Mouse (Mus musculus): ENCODE data around the gene AC161166.1. TPM values are rescaled to one million over a fixed set of nuclear protein-coding genes. Genes with fewer than 3 reads are reported as not detected.

The AC161166.1 gene
- polyA plus RNA-seq, 1 experiment from 2014 or later, result not detected

DNA sequence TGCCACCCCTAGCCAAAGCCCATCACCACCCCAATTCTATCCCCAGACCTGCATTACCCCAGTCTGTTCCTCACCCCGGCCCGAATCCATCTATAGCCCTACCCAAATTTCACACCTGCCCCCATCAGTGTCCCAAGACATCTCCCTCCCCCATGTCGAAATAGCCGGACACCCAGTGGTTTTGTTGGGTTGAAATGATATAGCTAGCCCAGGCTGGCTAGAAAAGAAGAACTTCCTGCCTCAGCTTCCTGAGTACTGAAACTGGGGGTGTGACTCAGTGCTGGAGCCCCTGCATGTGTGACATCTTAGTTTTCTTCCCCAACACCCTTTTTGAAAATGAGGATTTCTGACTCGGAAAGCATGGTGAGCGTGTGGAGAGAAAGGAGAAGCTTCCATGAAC, 45.4 kb downstream of the AC161166.1 start:
- Histone ChIP-seq H3K27ac (ENCODE audit: low read depth) (no peak overlapping the region), H3K4me1 (ENCODE audit: insufficient read depth) (peaks cover 5% of the 10 kb centered on the region; the same call in 1 of the 2 replicates), H3K27me3 (ENCODE audit: insufficient read depth, low read length) (no peaks in the 10 kb centered on the region), H3K4me3 (ENCODE audit: low read depth, low read length) (no peak overlapping the region), H3K9me3 (ENCODE audit: low read length) (no peaks in the 10 kb centered on the region), H3K36me3 (replicated peaks; ENCODE audit: insufficient read depth, low read length) (peaks cover 7% of the 10 kb centered on the region), H3K4me2 (ENCODE audit: low read depth, low read length) (0 out of 2 replicates have a peak overlapping the region, but pooled peaks have one; percentile 29), H3K9ac (replicated peaks) (no peak overlapping the region)
- TF ChIP-seq EP300 (IDR thresholded peaks at IDR 0.05; ENCODE audit: low read depth) (no peak), CTCF (IDR thresholded peaks at IDR 0.05; ENCODE audit: low read depth) (no peak)
- WGBS (ENCODE audit: insufficient replicate concordance), result 51% methylated on average over 6 of the region's 6 CpGs
- DNase-seq (no peak), ATAC-seq (no peak)

DNA sequence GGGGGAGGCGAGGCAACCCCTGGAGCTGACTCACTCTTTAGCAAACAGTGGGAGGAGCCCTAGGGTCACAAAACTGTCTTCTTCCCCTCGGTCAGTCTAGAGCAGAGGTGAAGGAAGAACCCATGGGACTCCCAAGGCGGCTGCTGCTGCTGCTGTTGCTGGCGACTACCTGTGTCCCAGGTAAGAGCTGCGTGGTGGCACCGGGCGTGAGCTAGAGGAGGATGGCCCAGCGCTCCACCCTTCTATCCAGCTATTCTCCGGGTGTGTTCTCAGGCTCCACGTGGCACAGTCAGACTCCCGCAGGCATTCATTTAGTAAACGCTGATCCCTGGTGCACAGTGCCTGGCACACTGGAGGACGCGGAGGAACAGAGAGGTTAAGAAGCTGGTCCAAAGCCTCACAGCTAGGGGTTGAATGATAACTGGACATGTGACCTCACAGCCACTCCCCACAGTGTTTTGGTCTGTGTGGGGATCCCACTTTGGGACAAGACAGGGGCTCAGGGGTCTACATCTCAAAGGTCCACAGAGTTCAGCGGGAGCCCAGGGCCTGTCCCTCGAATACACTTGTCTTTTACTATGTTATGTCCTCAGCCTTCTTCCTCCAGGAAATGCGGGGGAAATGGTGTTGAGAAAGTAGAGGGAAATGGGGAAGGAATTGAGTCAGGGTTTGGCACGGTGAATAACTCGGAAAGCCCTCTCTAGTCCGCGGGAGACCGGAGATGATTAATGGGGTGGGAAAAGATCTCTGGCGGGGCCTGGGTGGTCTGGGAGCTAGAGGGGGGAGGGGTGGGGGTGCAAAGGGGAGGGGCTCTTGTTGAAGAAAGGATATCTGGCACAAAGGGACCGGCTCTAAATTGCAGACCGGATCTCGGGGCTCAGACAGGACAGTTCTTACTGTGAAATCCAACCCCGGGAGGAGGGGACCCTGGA, 49.6 kb downstream of the AC161166.1 start, which contains the start of gene Plaur:
Gene Plaur, plus strand, starts transcription at position 97 of the 932 bp plus-strand sequence.
- Histone ChIP-seq H3K27ac (ENCODE audit: low read depth) (peak within 1 kb of the TSS; percentile 81), H3K36me3 (replicated peaks; ENCODE audit: insufficient read depth, low read length) (no peaks in the 10 kb centered on the region; the same call in none of the 2 replicates), H3K4me1 (ENCODE audit: insufficient read depth) (peaks cover 5% of the 10 kb centered on the region), H3K4me3 (ENCODE audit: low read depth, low read length) (peak within 1 kb of the TSS; percentile 50), H3K9me3 (ENCODE audit: low read length) (no peaks in the 10 kb centered on the region), H3K9ac (replicated peaks) (peak within 1 kb of the TSS; percentile 51), H3K27me3 (ENCODE audit: insufficient read depth, low read length) (no peaks in the 10 kb centered on the region), H3K4me2 (ENCODE audit: low read depth, low read length) (peak within 1 kb of the TSS; percentile 62)
- 2% methylated on average over 26 of the region's 27 CpGs for WGBS (ENCODE audit: insufficient replicate concordance)
- DNase-seq, result peak; percentile 61
- TF ChIP-seq EP300 (IDR thresholded peaks at IDR 0.05; ENCODE audit: low read depth) (no peak), CTCF (IDR thresholded peaks at IDR 0.05; ENCODE audit: low read depth) (no peak)
- ATAC-seq, result peak; percentile 63

GRCm38 (mm10) chr7:24461376-24462051, 50.7 kb downstream of the AC161166.1 start:
- Histone ChIP-seq H3K4me1 (ENCODE audit: insufficient read depth) (peaks cover 7% of the 10 kb centered on the region), H3K27ac (ENCODE audit: low read depth) (peak overlapping the region; percentile 81), H3K9ac (replicated peaks) (no peak overlapping the region), H3K4me3 (ENCODE audit: low read depth, low read length) (0 out of 2 replicates have a peak overlapping the region, but pooled peaks have one; percentile 50), H3K4me2 (ENCODE audit: low read depth, low read length) (peak overlapping the region; percentile 62), H3K9me3 (ENCODE audit: low read length) (no peaks in the 10 kb centered on the region), H3K36me3 (replicated peaks; ENCODE audit: insufficient read depth, low read length) (no peaks in the 10 kb centered on the region; the same call in none of the 2 replicates), H3K27me3 (ENCODE audit: insufficient read depth, low read length) (no peaks in the 10 kb centered on the region)
- 30% methylated on average over 14 of the region's 14 CpGs for WGBS (ENCODE audit: insufficient replicate concordance)
- no peak for DNase-seq
- TF ChIP-seq CTCF (IDR thresholded peaks at IDR 0.05; ENCODE audit: low read depth) (no peak), EP300 (IDR thresholded peaks at IDR 0.05; ENCODE audit: low read depth) (no peak)
- no peak for ATAC-seq

Other genes starting within 250 kb of the AC161166.1 start
- 1.1 and 1.2 TPM in 2 replicates for gene Zfp93, start 242.0 kb downstream of the AC161166.1 start, polyA plus RNA-seq (2015; fragmentation: Nextera tagmentation; extraction: Ambion mirVana)
- gene Zfp61, start 211.2 kb downstream of the AC161166.1 start, polyA plus RNA-seq (2015; fragmentation: Nextera tagmentation; extraction: Ambion mirVana), result 1.6 and 1.8 TPM in 2 replicates
- gene Zfp94, start 195.8 kb downstream of the AC161166.1 start, polyA plus RNA-seq (2015; fragmentation: Nextera tagmentation; extraction: Ambion mirVana), result 1.8 and 2.2 TPM in 2 replicates
- not detected in 2 replicates for gene Tescl, start 178.5 kb downstream of the AC161166.1 start, polyA plus RNA-seq (2015; fragmentation: Nextera tagmentation; extraction: Ambion mirVana)
- gene Lypd5, start 163.3 kb downstream of the AC161166.1 start, polyA plus RNA-seq (2015; fragmentation: Nextera tagmentation; extraction: Ambion mirVana), result 0.06 TPM in 1 of 2 replicates, not detected in the other
- 41.0 and 41.9 TPM in 2 replicates for gene Kcnn4, start 142.2 kb downstream of the AC161166.1 start, polyA plus RNA-seq (2015; fragmentation: Nextera tagmentation; extraction: Ambion mirVana)
- 8.2 and 8.7 TPM in 2 replicates for gene Smg9, start 112.8 kb downstream of the AC161166.1 start, polyA plus RNA-seq (2015; fragmentation: Nextera tagmentation; extraction: Ambion mirVana)
- 0.18 and 0.28 TPM in 2 replicates for gene Irgc1, start 60.2 kb downstream of the AC161166.1 start, polyA plus RNA-seq (2015; fragmentation: Nextera tagmentation; extraction: Ambion mirVana)
- 9.3 and 10.8 TPM in 2 replicates for gene Plaur, start 50.0 kb downstream of the AC161166.1 start, polyA plus RNA-seq (2015; fragmentation: Nextera tagmentation; extraction: Ambion mirVana)
- gene Cadm4, start 30.4 kb downstream of the AC161166.1 start, polyA plus RNA-seq (2015; fragmentation: Nextera tagmentation; extraction: Ambion mirVana), result 0.17 and 0.46 TPM in 2 replicates
- 3.3 and 4.1 TPM in 2 replicates for gene Zfp428, start 5.4 kb downstream of the AC161166.1 start, polyA plus RNA-seq (2015; fragmentation: Nextera tagmentation; extraction: Ambion mirVana)
- gene Irgq, start 18.2 kb upstream of the AC161166.1 start, polyA plus RNA-seq (2015; fragmentation: Nextera tagmentation; extraction: Ambion mirVana), result 1.3 and 1.6 TPM in 2 replicates
- 0.13 TPM in 1 of 2 replicates, not detected in the other for gene Pinlyp, start 33.7 kb upstream of the AC161166.1 start, polyA plus RNA-seq (2015; fragmentation: Nextera tagmentation; extraction: Ambion mirVana)
- gene Xrcc1, start 33.8 kb upstream of the AC161166.1 start, polyA plus RNA-seq (2015; fragmentation: Nextera tagmentation; extraction: Ambion mirVana), result 17.9 and 18.0 TPM in 2 replicates
- 39.7 and 40.9 TPM in 2 replicates for gene Ethe1, start 75.1 kb upstream of the AC161166.1 start, polyA plus RNA-seq (2015; fragmentation: Nextera tagmentation; extraction: Ambion mirVana)
- gene Zfp575, start 75.2 kb upstream of the AC161166.1 start, polyA plus RNA-seq (2015; fragmentation: Nextera tagmentation; extraction: Ambion mirVana), result 0.13 and 0.15 TPM in 2 replicates
- 0.12 and 0.25 TPM in 2 replicates for gene Phldb3, start 98.3 kb upstream of the AC161166.1 start, polyA plus RNA-seq (2015; fragmentation: Nextera tagmentation; extraction: Ambion mirVana)
- not detected in 2 replicates for gene Lypd3, start 124.1 kb upstream of the AC161166.1 start, polyA plus RNA-seq (2015; fragmentation: Nextera tagmentation; extraction: Ambion mirVana)
- not detected in 2 replicates for gene Tex101, start 164.2 kb upstream of the AC161166.1 start, polyA plus RNA-seq (2015; fragmentation: Nextera tagmentation; extraction: Ambion mirVana)
- gene BC049730, start 196.8 kb upstream of the AC161166.1 start, polyA plus RNA-seq (2015; fragmentation: Nextera tagmentation; extraction: Ambion mirVana), result not detected in 2 replicates
- not detected in 2 replicates for gene Gm4763, start 214.5 kb upstream of the AC161166.1 start, polyA plus RNA-seq (2015; fragmentation: Nextera tagmentation; extraction: Ambion mirVana)
- 18.9 and 20.5 TPM in 2 replicates for gene Cd177, start 247.9 kb upstream of the AC161166.1 start, polyA plus RNA-seq (2015; fragmentation: Nextera tagmentation; extraction: Ambion mirVana)

Measured in liver, postnatal 0 days (tissue).